Mouse (Mus musculus) gastrocnemius, adult 8-10 months (tissue): Measurements from ENCODE around the gene Mrps5. TPM values are rescaled to one million over a fixed set of nuclear protein-coding genes. Genes with fewer than 3 reads are reported as not detected.

ENCODE experiments used
- total RNA-seq, 4 experiments: library from RNA; stranded (reverse); gene quantifications; 2 replicates each; pipeline ENCODE4 v1.2.4; 2022

The Mrps5 gene
- total RNA-seq, 4 experiments from 2014 or later = 64.8 to 78.4 (median 74.5) TPM

Other genes with a start within 250 kb of the Mrps5 start
- not detected for gene Astl, start 248.6 kb upstream of the Mrps5 start, total RNA-seq
- under 1 TPM; 0.41 to 0.83 (median 0.50) TPM for gene Adra2b, start 224.0 kb upstream of the Mrps5 start, total RNA-seq
- gene Gpat2, start 162.0 kb upstream of the Mrps5 start, total RNA-seq = not detected
- 10 to 100 TPM; 17.6 to 24.4 (median 20.8) TPM for gene Fahd2a, start 142.7 kb upstream of the Mrps5 start, total RNA-seq
- gene Kcnip3, start 65.1 kb upstream of the Mrps5 start, total RNA-seq = under 1 TPM; 0.15 to 0.47 (median 0.24) TPM
- not detected for gene Prom2, start 45.8 kb upstream of the Mrps5 start, total RNA-seq
- gene Zfp661, start 128 bp upstream of the Mrps5 start, total RNA-seq = 1 to 10 TPM; 2.2 to 3.6 (median 2.3) TPM
- gene Mal, start 69.5 kb downstream of the Mrps5 start, total RNA-seq = 1 to 10 TPM in 2 of 4 experiments, under 1 TPM in 2; 0.75 to 1.8 (median 0.99) TPM
- 1 to 10 TPM; 1.1 to 3.3 (median 1.3) TPM for gene Mall, start 142.7 kb downstream of the Mrps5 start, total RNA-seq
- 10 to 100 TPM; 21.5 to 28.3 (median 24.5) TPM for gene Nphp1, start 201.7 kb downstream of the Mrps5 start, total RNA-seq
- gene Mtln, start 205.3 kb downstream of the Mrps5 start, total RNA-seq = 100 to 1,000 TPM; 133 to 144 (median 141) TPM
- not detected for gene Bub1, start 244.6 kb downstream of the Mrps5 start, total RNA-seq